Mouse (Mus musculus): ENCODE measurements at regions not wholly inside any gene's neighbourhood (a gene's known extent, or its start where the extent isn't known, plus 50 kb on each side); places are given as distances from the start of the nearest gene placed in this dataset.
A peak's percentile ranks its signal among the peaks of the same experiment; 100 is the strongest.

DNA sequence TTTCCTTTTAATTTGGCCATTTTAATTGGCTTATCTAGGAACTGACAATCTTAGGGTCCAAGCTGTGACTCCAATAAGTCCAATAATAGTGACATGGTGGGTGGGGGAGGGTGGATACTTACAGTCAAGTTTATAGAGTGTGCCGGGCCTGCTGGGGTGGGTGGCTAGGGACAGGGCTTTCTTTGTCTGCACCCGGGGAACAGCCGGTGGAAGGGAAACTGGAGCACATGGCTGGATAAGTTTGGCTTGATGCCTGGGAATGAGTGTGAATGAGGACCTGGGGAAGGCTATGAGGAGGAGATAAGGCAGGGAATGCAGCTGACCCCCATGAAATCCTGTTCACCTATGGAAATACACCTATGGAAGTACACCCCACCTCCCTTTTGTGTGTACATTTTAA, 81.7 kb upstream of the Cers4 start:
- WGBS: 44% methylated on average over 3 of the region's 3 CpGs
- Histone ChIP-seq H3K9me3 (replicated peaks) (no peaks in the 10 kb centered on the region), H3K27me3 (replicated peaks) (no peaks in the 10 kb centered on the region), H3K27ac (ENCODE audit: poor library complexity, severe bottlenecking) (no peak overlapping the region), H3K9ac (no peak overlapping the region), H3K4me3 (no peak overlapping the region), H3K4me1 (replicated peaks) (peaks cover 19% of the 10 kb centered on the region; the same call in 1 of the 2 replicates), H3K4me2 (no peak overlapping the region), H3K36me3 (no peaks in the 10 kb centered on the region)
- no peak for ATAC-seq (ENCODE audit: insufficient number of reproducible peaks, low FRiP score)

DNA sequence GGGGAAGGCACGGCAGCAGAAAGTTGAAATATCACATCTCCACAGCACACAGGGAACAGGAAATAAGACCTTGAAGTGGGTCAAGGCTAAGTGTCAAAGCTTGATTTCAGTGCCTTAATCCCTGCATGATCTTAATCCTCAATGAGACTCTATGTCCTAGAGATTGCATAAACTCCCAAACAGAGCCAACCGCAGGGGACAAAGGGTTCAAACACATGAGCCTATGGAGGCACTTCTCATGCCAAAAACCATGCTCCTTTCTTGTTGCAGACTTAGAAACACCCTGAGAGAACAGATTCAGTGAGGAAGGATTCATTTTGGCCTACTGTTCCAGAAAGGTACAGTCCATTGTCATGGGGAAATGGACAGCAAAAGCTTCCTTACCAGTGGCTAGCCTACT, 81.0 kb upstream of the Cers4 start:
- no peak for ATAC-seq (ENCODE audit: insufficient number of reproducible peaks, low FRiP score)
- Histone ChIP-seq H3K27me3 (replicated peaks) (no peaks in the 10 kb centered on the region), H3K27ac (ENCODE audit: poor library complexity, severe bottlenecking) (no peak overlapping the region), H3K4me2 (no peak overlapping the region), H3K9me3 (replicated peaks) (no peaks in the 10 kb centered on the region), H3K36me3 (no peaks in the 10 kb centered on the region), H3K9ac (no peak overlapping the region), H3K4me3 (no peak overlapping the region), H3K4me1 (replicated peaks) (peaks cover 19% of the 10 kb centered on the region; the same call in 1 of the 2 replicates)
- 72% methylated on average over 2 of the region's 2 CpGs for WGBS

DNA sequence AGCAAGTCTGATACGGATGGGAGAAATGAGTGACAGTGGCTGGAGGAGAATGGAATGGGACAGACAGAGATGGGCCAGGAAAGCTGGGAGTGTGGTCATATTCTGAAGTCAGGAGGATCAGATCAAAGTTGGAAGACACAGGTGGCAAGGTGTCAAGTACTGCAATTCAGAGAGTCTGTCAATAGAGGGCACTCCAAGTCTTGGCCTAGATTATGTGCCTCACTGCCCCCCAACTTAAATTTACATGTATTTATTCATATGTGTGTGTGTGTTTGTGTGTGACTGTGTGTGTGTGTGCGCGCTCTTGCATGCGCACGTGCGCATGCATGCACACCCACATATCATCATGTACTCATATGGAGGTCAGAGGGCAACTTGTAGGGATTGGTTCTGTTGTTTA, 79.6 kb upstream of the Cers4 start:
- Histone ChIP-seq H3K4me3 (no peak overlapping the region), H3K9ac (no peak overlapping the region), H3K4me2 (no peak overlapping the region), H3K9me3 (replicated peaks) (no peaks in the 10 kb centered on the region), H3K27ac (ENCODE audit: poor library complexity, severe bottlenecking) (no peak overlapping the region), H3K4me1 (replicated peaks) (peaks cover 19% of the 10 kb centered on the region; the same call in 1 of the 2 replicates), H3K36me3 (no peaks in the 10 kb centered on the region), H3K27me3 (replicated peaks) (no peaks in the 10 kb centered on the region)
- no peak for ATAC-seq (ENCODE audit: insufficient number of reproducible peaks, low FRiP score)
- WGBS: 47% methylated on average over 6 of the region's 6 CpGs

DNA sequence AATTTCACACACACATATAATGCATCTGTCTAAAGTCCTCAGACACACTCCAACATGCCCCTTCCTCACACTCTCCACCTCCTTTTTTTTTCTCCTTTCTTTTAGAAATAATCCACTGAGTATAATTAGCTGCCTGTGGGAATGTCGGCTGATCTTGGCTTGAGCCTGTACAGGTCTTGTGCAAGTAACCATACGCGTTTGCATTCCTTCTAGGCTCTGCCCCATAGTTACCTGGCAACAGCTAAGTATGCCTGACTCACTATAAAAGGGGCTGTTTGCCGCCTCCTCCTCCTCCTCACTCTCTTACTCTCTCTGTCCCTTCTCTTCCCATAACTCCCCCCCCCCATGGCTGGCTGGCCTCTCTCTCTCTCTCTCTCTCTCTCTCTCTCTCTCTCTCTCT, 79.1 kb upstream of the Cers4 start:
- no peak overlapping the region for H3K4me2 ChIP-seq
- WGBS: 32% methylated on average over 4 of the region's 4 CpGs
- 0 out of 2 replicates have a peak, but pooled peaks have one; percentile 29 for ATAC-seq (ENCODE audit: insufficient number of reproducible peaks, low FRiP score)

DNA sequence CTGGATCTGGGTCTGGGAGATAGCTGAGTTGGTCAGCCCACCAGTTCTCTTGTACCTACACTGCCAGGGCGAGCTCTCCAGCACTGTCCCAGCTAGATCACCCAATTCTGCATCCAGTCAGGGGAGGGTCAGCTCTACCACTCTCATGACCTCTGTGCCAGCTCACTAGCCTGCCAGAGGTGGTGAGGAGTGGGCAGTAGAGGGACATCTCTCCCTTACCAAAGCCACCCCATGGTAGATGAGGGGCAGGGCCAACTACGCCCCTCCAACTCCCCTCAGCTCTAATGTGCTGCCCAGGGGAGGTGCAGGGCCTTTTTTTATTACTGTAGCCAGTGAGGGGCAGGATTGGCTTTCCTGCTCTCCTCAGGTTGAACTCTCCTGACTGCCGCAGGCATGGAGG, 75.7 kb upstream of the Cers4 start:
- Histone ChIP-seq H3K9me3 (replicated peaks) (no peaks in the 10 kb centered on the region), H3K36me3 (no peaks in the 10 kb centered on the region), H3K27ac (ENCODE audit: poor library complexity, severe bottlenecking) (no peak overlapping the region), H3K4me2 (no peak overlapping the region), H3K27me3 (replicated peaks) (no peaks in the 10 kb centered on the region), H3K9ac (no peak overlapping the region), H3K4me1 (replicated peaks) (peaks cover 9% of the 10 kb centered on the region; the same call in 1 of the 2 replicates), H3K4me3 (no peak overlapping the region)
- 66% methylated on average over 3 of the region's 3 CpGs for WGBS
- no peak for ATAC-seq (ENCODE audit: insufficient number of reproducible peaks, low FRiP score)

More for the DNA sequence above, 79.1 kb upstream of the Cers4 start:
- Histone ChIP-seq H3K9me3 (replicated peaks) (no peaks in the 10 kb centered on the region), H3K4me1 (replicated peaks) (peaks cover 19% of the 10 kb centered on the region; the same call in 1 of the 2 replicates), H3K4me3 (no peak overlapping the region), H3K27me3 (replicated peaks) (no peaks in the 10 kb centered on the region), H3K27ac (ENCODE audit: poor library complexity, severe bottlenecking) (no peak overlapping the region), H3K36me3 (no peaks in the 10 kb centered on the region), H3K9ac (no peak overlapping the region)

DNA sequence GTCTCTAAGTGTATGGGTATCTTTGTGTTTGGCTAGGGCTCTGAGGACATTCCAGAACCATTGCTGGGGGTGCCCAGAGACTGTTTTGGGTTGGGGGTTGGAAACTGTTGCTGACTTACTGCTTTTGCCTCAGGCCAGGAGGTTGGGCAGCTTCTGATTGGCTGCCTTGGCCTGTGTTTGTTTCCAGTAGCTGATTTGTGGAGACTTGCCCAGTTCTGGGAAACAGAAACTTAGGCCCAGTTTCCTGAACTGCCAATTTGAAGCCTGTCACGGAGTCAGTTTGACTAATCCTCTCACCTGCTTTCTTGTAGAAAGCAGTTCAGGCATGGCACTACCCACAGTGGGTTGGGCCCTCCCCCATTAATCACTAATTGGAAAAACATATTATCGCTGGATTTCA, 59.7 kb upstream of the Cers4 start:
- Histone ChIP-seq H3K36me3 (no peaks in the 10 kb centered on the region), H3K27me3 (replicated peaks) (no peaks in the 10 kb centered on the region), H3K4me1 (replicated peaks) (no peaks in the 10 kb centered on the region), H3K9ac (no peak overlapping the region), H3K4me2 (no peak overlapping the region), H3K9me3 (replicated peaks) (0 out of 2 replicates have a peak, but pooled peaks cover 5% of the 10 kb centered on the region), H3K27ac (ENCODE audit: poor library complexity, severe bottlenecking) (no peak overlapping the region), H3K4me3 (no peak overlapping the region)
- WGBS: 84% methylated on average over 2 of the region's 2 CpGs
- ATAC-seq (ENCODE audit: insufficient number of reproducible peaks, low FRiP score): no peak

DNA sequence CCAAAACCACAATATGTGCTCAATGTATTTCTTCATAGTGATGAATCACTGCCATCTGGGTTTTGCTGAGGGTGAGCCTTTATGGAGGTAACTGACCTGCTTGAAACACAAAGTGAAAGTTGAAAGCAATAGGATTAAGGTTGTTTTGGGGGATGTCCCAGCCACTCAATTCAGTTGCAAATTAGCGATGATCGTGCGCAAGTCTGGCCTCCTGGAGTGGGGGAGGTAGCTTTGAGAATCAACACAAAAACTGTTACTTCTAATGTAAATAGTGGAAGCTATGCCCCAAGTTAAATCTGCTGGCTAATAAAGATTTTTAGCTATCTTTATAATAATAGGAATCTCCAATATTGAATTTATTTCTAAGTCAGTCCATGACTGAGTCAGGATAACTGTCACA, 56.3 kb upstream of the Cers4 start:
- H3K27ac ChIP-seq (ENCODE audit: poor library complexity, severe bottlenecking): no peak overlapping the region
- ATAC-seq (ENCODE audit: insufficient number of reproducible peaks, low FRiP score): no peak
- no peak overlapping the region for H3K4me2 ChIP-seq
- H3K9me3 ChIP-seq (replicated peaks): 0 out of 2 replicates have a peak, but pooled peaks cover 5% of the 10 kb centered on the region
- no peaks in the 10 kb centered on the region for H3K27me3 ChIP-seq (replicated peaks)
- no peaks in the 10 kb centered on the region for H3K4me1 ChIP-seq (replicated peaks)
- no peak overlapping the region for H3K9ac ChIP-seq
- WGBS: 92% methylated on average over 3 of the region's 3 CpGs
- H3K36me3 ChIP-seq: no peaks in the 10 kb centered on the region
- H3K4me3 ChIP-seq: no peak overlapping the region
